In the genomic region with DNA sequence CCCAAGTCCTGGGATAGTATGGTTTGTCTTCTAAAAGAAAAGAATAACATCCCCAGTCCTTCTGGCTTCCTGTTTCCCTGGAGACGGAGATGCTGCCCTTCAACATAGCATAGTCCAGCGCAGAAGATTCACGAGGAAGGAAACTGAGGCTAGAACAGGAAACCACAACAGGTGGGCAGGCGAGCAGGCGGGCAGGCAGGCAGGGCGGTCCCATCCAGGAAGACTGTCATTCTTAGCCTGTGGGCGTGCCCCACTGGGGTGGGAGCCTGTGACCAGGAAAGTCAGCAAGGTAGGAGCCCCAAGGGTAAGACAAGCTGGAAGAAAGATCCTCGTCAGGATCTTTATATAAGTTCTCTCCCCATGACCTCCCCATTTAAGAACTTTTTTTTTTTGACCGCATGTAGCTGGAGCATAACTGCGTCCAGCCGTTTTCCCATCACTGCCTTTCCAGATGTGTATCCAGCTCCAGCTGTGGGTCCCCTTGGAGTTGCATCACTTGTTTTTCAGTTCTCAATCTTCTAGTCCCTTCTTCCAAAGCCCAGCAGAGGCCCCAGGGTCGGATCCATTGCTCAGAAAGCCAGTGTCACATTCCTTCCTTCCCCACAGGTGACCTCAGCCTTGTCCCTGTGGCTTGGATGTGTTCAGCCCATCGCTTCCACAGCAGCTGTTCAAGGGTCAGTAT, we compare ENCODE assay signal across 8 mouse cellular contexts. TPM values are rescaled to one million over a fixed set of nuclear protein-coding genes. Genes with fewer than 3 reads are reported as not detected.
DNase-seq lines count a peak whose midpoint lies in the region; ATAC-seq lines count a peak whose summit lies in the region.

No protein-coding gene starts in this region.

- peak; percentile 69 for ATAC-seq in granulocyte monocyte progenitor cell, adult 5-6 weeks (replicated peaks; ENCODE audit: poor library complexity, severe bottlenecking)

- DNase-seq in spleen, adult 18-20 months: peak; percentile 70 to 81
- no peak for DNase-seq in spleen, adult 12 weeks (ENCODE audit: low spot score)
- DNase-seq in lung, postnatal 36 days: peak; percentile 49
- peak; percentile 65 to 78 for DNase-seq in thymus, postnatal 36 days
- no peak for DNase-seq in right cerebral cortex, postnatal 36 days (ENCODE audit: low spot score in 2 of 2)
- no peak for DNase-seq in layer of hippocampus, postnatal 36 days
- no peak for DNase-seq in layer of hippocampus, postnatal 25 days (ENCODE audit: extremely low spot score in 1 of 2, low spot score in 1 of 2)

RNA-seq across cellular contexts. Expression of gene Pi16, which starts 13.0 kb away (rescaled TPM):
- 7.0 and 15.7 TPM in 2 replicates for total RNA-seq in granulocyte monocyte progenitor cell, adult 5-6 weeks (2014; fragmentation: Nextera tagmentation)
- total RNA-seq in granulocyte monocyte progenitor cell, adult 5-6 weeks (2017): 9.9 and 10.8 TPM in 2 replicates
- total RNA-seq in layer of hippocampus, postnatal 36 days (2021): 1 to 10 TPM; 1.2 to 1.4 TPM
- 1 to 10 TPM in 1 of 2 experiments, under 1 TPM in 1; 0.98 to 1.5 TPM for total RNA-seq in layer of hippocampus, postnatal 25 days (2021)

RNA-seq across cellular contexts. Expression of gene BC004004, which starts 35.9 kb away (rescaled TPM):
- 97.2 and 127 TPM in 2 replicates for total RNA-seq in granulocyte monocyte progenitor cell, adult 5-6 weeks (2014; fragmentation: Nextera tagmentation)
- total RNA-seq in granulocyte monocyte progenitor cell, adult 5-6 weeks (2017): 67.3 and 108 TPM in 2 replicates
- total RNA-seq in layer of hippocampus, postnatal 36 days (2021): 10 to 100 TPM; 77.6 to 80.4 TPM
- total RNA-seq in layer of hippocampus, postnatal 25 days (2021): 10 to 100 TPM; 96.8 to 96.9 TPM

RNA-seq across cellular contexts. Expression of gene Ppil1, which starts 40.5 kb away (rescaled TPM):
- 83.0 and 122 TPM in 2 replicates for total RNA-seq in granulocyte monocyte progenitor cell, adult 5-6 weeks (2014; fragmentation: Nextera tagmentation)
- total RNA-seq in granulocyte monocyte progenitor cell, adult 5-6 weeks (2017): 97.1 and 107 TPM in 2 replicates
- 10 to 100 TPM; 17.6 to 17.9 TPM for total RNA-seq in layer of hippocampus, postnatal 36 days (2021)
- total RNA-seq in layer of hippocampus, postnatal 25 days (2021): 10 to 100 TPM; 17.7 to 19.6 TPM

RNA-seq across cellular contexts. Expression of gene Mtch1, which starts 43.2 kb away (rescaled TPM):
- total RNA-seq in granulocyte monocyte progenitor cell, adult 5-6 weeks (2014; fragmentation: Nextera tagmentation): 125 and 132 TPM in 2 replicates
- 69.5 and 74.3 TPM in 2 replicates for total RNA-seq in granulocyte monocyte progenitor cell, adult 5-6 weeks (2017)
- 100 to 1,000 TPM; 568 to 611 TPM for total RNA-seq in layer of hippocampus, postnatal 36 days (2021)
- 100 to 1,000 TPM; 556 to 630 TPM for total RNA-seq in layer of hippocampus, postnatal 25 days (2021)

RNA-seq across cellular contexts. Expression of gene Fgd2, which starts 56.2 kb away (rescaled TPM):
- 42.8 and 70.9 TPM in 2 replicates for total RNA-seq in granulocyte monocyte progenitor cell, adult 5-6 weeks (2014; fragmentation: Nextera tagmentation)
- 23.6 and 30.5 TPM in 2 replicates for total RNA-seq in granulocyte monocyte progenitor cell, adult 5-6 weeks (2017)
- 1 to 10 TPM; 4.2 to 6.9 TPM for total RNA-seq in layer of hippocampus, postnatal 36 days (2021)
- total RNA-seq in layer of hippocampus, postnatal 25 days (2021): 1 to 10 TPM; 5.6 to 8.2 TPM

Comparison
In these comparisons a context has a peak if more than half of its experiments do, and no peak if none do; other contexts are left out.
1. DNase-seq: peak in spleen, adult 18-20 months (2 of 2), lung, postnatal 36 days (single experiment) and thymus, postnatal 36 days (2 of 2); none in spleen, adult 12 weeks (single experiment), right cerebral cortex, postnatal 36 days (0 of 2), layer of hippocampus, postnatal 36 days (0 of 2) and layer of hippocampus, postnatal 25 days (0 of 2).
2. RNA of gene Ppil1, which starts 40.5 kb away (total RNA-seq): 83.0 to 122 TPM in granulocyte monocyte progenitor cell, adult 5-6 weeks; 17.7 to 19.6 TPM in layer of hippocampus, postnatal 25 days and 17.6 to 17.9 TPM in layer of hippocampus, postnatal 36 days; every median in the first group is over 4 times any median in the second.